Mouse (Mus musculus): ENCODE measurements around the gene Ppp1r14a. TPM values are rescaled to one million over a fixed set of nuclear protein-coding genes. Genes with fewer than 3 reads are reported as not detected.

Ppp1r14a gene
- total and polyA plus RNA-seq, 3 experiments: 3.8 to 7.1 TPM; not detected in 1

GRCm38 (mm10) chr7:29253842-29254241, 35.3 kb upstream of the Ppp1r14a start:
- H3K9ac ChIP-seq (ENCODE audit: control insufficient read depth, low read depth, low read length, poor library complexity, severe bottlenecking): no peak overlapping the region
- TF ChIP-seq GABPA (IDR thresholded peaks at IDR 0.05; ENCODE audit: low read depth, low read length) (no peak), USF1 (IDR thresholded peaks at IDR 0.05; ENCODE audit: low read depth, low read length) (no peak), CTCF (IDR thresholded peaks at IDR 0.05 in 2 of 3, conservative IDR thresholded peaks at IDR 0.05 in 1 of 3; ENCODE audit: control insufficient read depth in 1 of 3, insufficient read depth in 1 of 3, low read depth in 2 of 3, low read length in 3 of 3, poor library complexity in 1 of 3, severe bottlenecking in 1 of 3) (no peak), TBP (IDR thresholded peaks at IDR 0.05; ENCODE audit: low read depth, low read length) (no peak), EP300 (IDR thresholded peaks at IDR 0.05; ENCODE audit: low read depth in 1 of 2, low read length in 2 of 2) (no peak), ZKSCAN1 (IDR thresholded peaks at IDR 0.05; ENCODE audit: low read depth, low read length) (no peak), UBTF (IDR thresholded peaks at IDR 0.05; ENCODE audit: borderline replicate concordance, insufficient read depth, low read depth, low read length) (no peak), POLR2AphosphoS5 (IDR thresholded peaks at IDR 0.05; ENCODE audit: borderline replicate concordance, low read depth, low read length) (no peak)
- no peak overlapping the region for H3K4me3 ChIP-seq (ENCODE audit: control insufficient read depth in 1 of 2, insufficient read depth in 1 of 2, low read depth in 2 of 2, low read length in 2 of 2)
- H3K9me3 ChIP-seq (replicated peaks; ENCODE audit: insufficient read depth, low read length): no peaks in the 10 kb centered on the region
- no peaks in the 10 kb centered on the region for H3K27me3 ChIP-seq (ENCODE audit: control insufficient read depth in 1 of 2, insufficient read depth in 2 of 2, low read length in 2 of 2)
- no peaks in the 10 kb centered on the region for H3K79me2 ChIP-seq (ENCODE audit: control insufficient read depth, insufficient read depth, low read length, poor library complexity)
- H3K4me1 ChIP-seq (ENCODE audit: control insufficient read depth in 1 of 2, insufficient read depth in 2 of 2, low read length in 2 of 2): no peaks in the 10 kb centered on the region; a peak in 1 of 4 replicates
- H3K36me3 ChIP-seq (ENCODE audit: control insufficient read depth in 1 of 2, insufficient read depth in 2 of 2, low read length in 2 of 2): no peaks in the 10 kb centered on the region; a peak in 2 of 4 replicates
- H3K27ac ChIP-seq (ENCODE audit: control insufficient read depth, low read depth, low read length): no peak overlapping the region
- DNase-seq (ENCODE audit: low read depth, low spot score): peak; percentile 31

- Histone ChIP-seq H3K9me3 (replicated peaks; ENCODE audit: insufficient read depth, low read length) (no peaks in the 10 kb centered on the region), H3K36me3 (ENCODE audit: control insufficient read depth in 1 of 2, insufficient read depth in 2 of 2, low read length in 2 of 2) (peaks cover 0 to 3% of the 10 kb centered on the region in 2 experiments; a peak in 2 of 4 replicates), H3K27me3 (ENCODE audit: control insufficient read depth in 1 of 2, insufficient read depth in 2 of 2, low read length in 2 of 2) (no peaks in the 10 kb centered on the region), H3K27ac (ENCODE audit: control insufficient read depth, low read depth, low read length) (no peak overlapping the region), H3K79me2 (ENCODE audit: control insufficient read depth, insufficient read depth, low read length, poor library complexity) (no peaks in the 10 kb centered on the region), H3K4me1 (ENCODE audit: control insufficient read depth in 1 of 2, insufficient read depth in 2 of 2, low read length in 2 of 2) (no peaks in the 10 kb centered on the region; a peak in 1 of 4 replicates), H3K9ac (ENCODE audit: control insufficient read depth, low read depth, low read length, poor library complexity, severe bottlenecking) (no peak overlapping the region), H3K4me3 (ENCODE audit: control insufficient read depth in 1 of 2, insufficient read depth in 1 of 2, low read depth in 2 of 2, low read length in 2 of 2) (no peak overlapping the region)
- DNase-seq (ENCODE audit: low read depth, low spot score): no peak
- TF ChIP-seq JUND (IDR thresholded peaks at IDR 0.05; ENCODE audit: low read depth, low read length) (no peak), MYB (IDR thresholded peaks at IDR 0.05; ENCODE audit: low read depth, low read length) (no peak), MEF2A (IDR thresholded peaks at IDR 0.05; ENCODE audit: extremely low read depth, insufficient replicate concordance, low read depth, low read length, poor library complexity, severe bottlenecking) (no peak), SIN3A (IDR thresholded peaks at IDR 0.05; ENCODE audit: low read length) (no peak)
Observed at GRCm38 (mm10) chr7:29255875-29256274, 33.2 kb upstream of the Ppp1r14a start.

- H3K27me3 ChIP-seq (ENCODE audit: control insufficient read depth in 1 of 2, insufficient read depth in 2 of 2, low read length in 2 of 2): no peaks in the 10 kb centered on the region
- DNase-seq (ENCODE audit: low read depth, low spot score): no peak
- H3K27ac ChIP-seq (ENCODE audit: control insufficient read depth, low read depth, low read length): no peak overlapping the region
- H3K9ac ChIP-seq (ENCODE audit: control insufficient read depth, low read depth, low read length, poor library complexity, severe bottlenecking): no peak overlapping the region
- H3K36me3 ChIP-seq (ENCODE audit: control insufficient read depth in 1 of 2, insufficient read depth in 2 of 2, low read length in 2 of 2): peaks cover 0 to 3% of the 10 kb centered on the region in 2 experiments; a peak in 2 of 4 replicates
- TF ChIP-seq EP300 (IDR thresholded peaks at IDR 0.05; ENCODE audit: low read depth in 1 of 2, low read length in 2 of 2): no peak
- TF ChIP-seq SIN3A (IDR thresholded peaks at IDR 0.05; ENCODE audit: low read length): no peak
- no peak for TF ChIP-seq SMC3 (IDR thresholded peaks at IDR 0.05; ENCODE audit: low read depth, low read length)
- no peak for TF ChIP-seq CHD2 (IDR thresholded peaks at IDR 0.05; ENCODE audit: low read length)
- TF ChIP-seq ELF1 (IDR thresholded peaks at IDR 0.05; ENCODE audit: low read depth, low read length): no peak
- TF ChIP-seq UBTF (IDR thresholded peaks at IDR 0.05; ENCODE audit: borderline replicate concordance, insufficient read depth, low read depth, low read length): no peak
- no peak for TF ChIP-seq GABPA (IDR thresholded peaks at IDR 0.05; ENCODE audit: low read depth, low read length)
- TF ChIP-seq POLR2AphosphoS5 (IDR thresholded peaks at IDR 0.05; ENCODE audit: borderline replicate concordance, low read depth, low read length): no peak
- TF ChIP-seq TCF12 (IDR thresholded peaks at IDR 0.05; ENCODE audit: low read depth, low read length): no peak
- no peak for TF ChIP-seq NELFE (IDR thresholded peaks at IDR 0.05; ENCODE audit: low read depth, low read length)
- no peak for TF ChIP-seq RAD21 (IDR thresholded peaks at IDR 0.05; ENCODE audit: low read depth, low read length)
- no peak for TF ChIP-seq ZNF384 (IDR thresholded peaks at IDR 0.05; ENCODE audit: low read depth, low read length)
- no peaks in the 10 kb centered on the region for H3K79me2 ChIP-seq (ENCODE audit: control insufficient read depth, insufficient read depth, low read length, poor library complexity)
- no peak overlapping the region for H3K4me3 ChIP-seq (ENCODE audit: control insufficient read depth in 1 of 2, insufficient read depth in 1 of 2, low read depth in 2 of 2, low read length in 2 of 2)
- H3K9me3 ChIP-seq (replicated peaks; ENCODE audit: insufficient read depth, low read length): no peaks in the 10 kb centered on the region
- no peaks in the 10 kb centered on the region; a peak in 1 of 4 replicates for H3K4me1 ChIP-seq (ENCODE audit: control insufficient read depth in 1 of 2, insufficient read depth in 2 of 2, low read length in 2 of 2)
Observed at GRCm38 (mm10) chr7:29257368-29257767, 31.7 kb upstream of the Ppp1r14a start.

All from MEL (cell line).